Mouse (Mus musculus): ENCODE data around the gene Uvrag.
A peak's percentile ranks its signal among the peaks of the same experiment; 100 is the strongest.

The Uvrag gene

GRCm38 (mm10) chr7:98922984-98923383 is 218.0 kb downstream of the Uvrag start:
- DNase-seq: no peak

- DNase-seq: no peak
These were observed 223.5 kb downstream of the Uvrag start for GRCm38 (mm10) chr7:98917407-98917806.

- DNase-seq: no peak
These were observed 224.4 kb downstream of the Uvrag start for GRCm38 (mm10) chr7:98916581-98916980.

GRCm38 (mm10) chr7:98912953-98913360 is 228.0 kb downstream of the Uvrag start:
- no peak for DNase-seq

GRCm38 (mm10) chr7:98911276-98911675 is 229.7 kb downstream of the Uvrag start:
- no peak for DNase-seq

- no peak for DNase-seq
These were observed 230.2 kb downstream of the Uvrag start for GRCm38 (mm10) chr7:98910712-98911111.

- DNase-seq: no peak
These were observed 230.8 kb downstream of the Uvrag start for GRCm38 (mm10) chr7:98910164-98910563.

- DNase-seq: no peak
These were observed 233.5 kb downstream of the Uvrag start for GRCm38 (mm10) chr7:98907476-98907875.

GRCm38 (mm10) chr7:98904659-98905362 is 236.1 kb downstream of the Uvrag start:
- peak; percentile 52 to 64 for DNase-seq

GRCm38 (mm10) chr7:98903884-98904283 is 237.1 kb downstream of the Uvrag start:
- DNase-seq: peak; percentile 30 to 44

GRCm38 (mm10) chr7:98901120-98901519 is 239.8 kb downstream of the Uvrag start:
- no peak for DNase-seq

- DNase-seq: peak; percentile 51 to 56
These were observed 241.1 kb downstream of the Uvrag start for GRCm38 (mm10) chr7:98899815-98900214.

GRCm38 (mm10) chr7:98897323-98897722 is 243.6 kb downstream of the Uvrag start:
- DNase-seq: no peak

- DNase-seq: no peak
These were observed 245.3 kb downstream of the Uvrag start for GRCm38 (mm10) chr7:98895501-98896095.

GRCm38 (mm10) chr7:98894768-98895167 is 246.2 kb downstream of the Uvrag start:
- no peak for DNase-seq

- DNase-seq: no peak
These were observed 246.6 kb downstream of the Uvrag start for GRCm38 (mm10) chr7:98894305-98894704.

GRCm38 (mm10) chr7:98893144-98893543 is 247.8 kb downstream of the Uvrag start:
- no peak for DNase-seq

- no peak for DNase-seq
These were observed 251.7 kb downstream of the Uvrag start for GRCm38 (mm10) chr7:98889211-98889610.

GRCm38 (mm10) chr7:98888810-98889209 is 252.1 kb downstream of the Uvrag start:
- DNase-seq: no peak

GRCm38 (mm10) chr7:98887811-98888261 is 253.1 kb downstream of the Uvrag start:
- peak; percentile 83 to 84 for DNase-seq

GRCm38 (mm10) chr7:98881887-98882286 is 259.1 kb downstream of the Uvrag start:
- DNase-seq: peak in 1 of 2 experiments; percentile 38

GRCm38 (mm10) chr7:98879176-98879575 is 261.8 kb downstream of the Uvrag start:
- DNase-seq: no peak

- no peak for DNase-seq
These were observed 264.8 kb downstream of the Uvrag start for GRCm38 (mm10) chr7:98876119-98876518.

GRCm38 (mm10) chr7:98875390-98875990 is 265.5 kb downstream of the Uvrag start:
- no peak for DNase-seq

All from kidney, postnatal 36 days (tissue).